Mouse (Mus musculus) neural tube, embryonic 11.5 days (tissue): ENCODE measurements around the gene Uts2b. TPM values are rescaled to one million over a fixed set of nuclear protein-coding genes. Genes with fewer than 3 reads are reported as not detected.
"Not testable (repeated sequence)": the region's sequence is repeated elsewhere in the genome, so short reads cannot be mapped to it uniquely, and the experiment has no call there.

ENCODE experiments used
- ATAC-seq: fragments of 200-750 bp; cut with Nextera tagmentation; 2 replicates; pipeline ENCODE4 v1.8.0; 2017; ENCODE audit warnings: moderate number of reproducible peaks, mild to moderate bottlenecking, moderate TSS enrichment, moderate library complexity; ENCODE audit not compliant: insufficient read depth, low FRiP score, low TSS enrichment
- DNase-seq: peaks from one replicate; pipeline ENCODE4 v3.0.0-alpha.2; 2015; ENCODE audit warnings: low spot score
- H3K27ac ChIP-seq: fragments of 300-500 bp; sonication (generic); 2 replicates; pipeline ENCODE4 v1.5.1; 2014; ENCODE audit warnings: low read depth, mild to moderate bottlenecking, low read length
- H3K27me3 ChIP-seq: fragments of 300-500 bp; sonication (generic); 2 replicates; pipeline ENCODE4 v1.6.1; 2014; ENCODE audit warnings: mild to moderate bottlenecking, low read length, mixed read lengths; ENCODE audit not compliant: control insufficient read depth, insufficient read depth
- H3K36me3 ChIP-seq: fragments of 300-500 bp; sonication (generic); 2 replicates; pipeline ENCODE4 v1.6.1; 2014; ENCODE audit warnings: mild to moderate bottlenecking, low read length, moderate library complexity, mixed read lengths; ENCODE audit not compliant: control insufficient read depth, insufficient read depth
- H3K4me1 ChIP-seq: fragments of 300-500 bp; sonication (generic); 2 replicates; pipeline ENCODE4 v1.6.1; 2014; ENCODE audit warnings: low read length, mixed read lengths; ENCODE audit not compliant: control insufficient read depth, insufficient read depth
- H3K4me2 ChIP-seq: fragments of 300-500 bp; sonication (generic); 2 replicates; pipeline ENCODE4 v1.6.1; 2014; ENCODE audit warnings: low read depth, mild to moderate bottlenecking, moderate library complexity
- H3K4me3 ChIP-seq: fragments of 300-500 bp; sonication (generic); 2 replicates; pipeline ENCODE4 v1.5.1; 2014; ENCODE audit warnings: low read depth, low read length
- H3K9ac ChIP-seq: fragments of 300-500 bp; sonication (generic); 2 replicates; pipeline ENCODE4 v1.6.1; 2014; ENCODE audit warnings: mild to moderate bottlenecking, low read length
- H3K9me3 ChIP-seq: fragments of 300-500 bp; sonication (generic); 2 replicates; pipeline ENCODE4 v1.6.1; 2016; ENCODE audit warnings: low read length; ENCODE audit not compliant: control insufficient read depth
- WGBS: fragments of 180-500 bp; shearing (Covaris S2); extraction: QIAGEN DNeasy Blood & Tissue Kit; methylation state at CpG from one replicate; pipeline ENCODE4 v1.1.7; 2014; 5-methylcytosine and 5-hydroxymethylcytosine counted together
- polyA plus RNA-seq: library from polyadenylated mRNA; unstranded; fragments of >200 nt; fragmentation: Nextera tagmentation; extraction: Ambion mirVana; gene quantifications from 2 replicates; pipeline ENCODE4 v1.2.1, GENCODE M21; 2014

Uts2b gene
- polyA plus RNA-seq, 1 experiment from 2014 or later = 10.7 TPM

DNA sequence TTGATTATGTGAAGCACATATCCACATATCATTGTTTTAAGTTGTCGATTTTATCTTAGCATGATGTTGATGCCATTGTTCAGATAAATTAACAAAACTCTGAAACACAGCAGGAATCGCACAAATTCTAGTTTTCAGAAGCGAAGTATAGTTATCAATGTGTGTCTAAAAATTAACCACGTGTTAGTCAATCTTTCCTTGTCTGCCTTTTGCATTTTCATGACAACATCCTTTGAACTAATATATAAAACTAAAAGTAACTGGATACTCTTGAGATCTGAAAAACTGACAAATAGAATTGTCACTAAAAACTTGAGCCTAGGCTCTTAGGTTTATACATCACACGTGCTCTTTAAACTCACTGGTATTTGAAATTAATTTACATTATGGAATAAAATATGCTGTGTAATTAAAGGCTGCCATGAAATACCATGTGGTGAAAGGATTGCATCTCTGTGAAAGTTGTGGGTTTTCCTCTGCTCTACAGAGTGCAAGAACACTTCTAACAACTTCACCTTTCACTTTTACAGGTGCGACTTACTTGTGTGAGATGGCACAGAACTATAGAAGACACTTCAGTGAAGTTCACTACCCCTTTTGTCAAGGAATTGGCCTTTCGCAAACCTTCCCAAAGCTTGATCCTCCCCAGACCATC lies 20.0 kb downstream of the Uts2b start:
- Histone ChIP-seq H3K27me3 (no peaks in the 10 kb centered on the region), H3K9me3 (no peaks in the 10 kb centered on the region), H3K4me3 (no peak overlapping the region), H3K4me1 (no peaks in the 10 kb centered on the region), H3K36me3 (no peaks in the 10 kb centered on the region), H3K9ac (no peak overlapping the region), H3K27ac (no peak overlapping the region), H3K4me2 (no peak overlapping the region)
- ATAC-seq (no peak), DNase-seq (no peak)
- WGBS = 89% methylated on average over 7 of the region's 7 CpGs

DNA sequence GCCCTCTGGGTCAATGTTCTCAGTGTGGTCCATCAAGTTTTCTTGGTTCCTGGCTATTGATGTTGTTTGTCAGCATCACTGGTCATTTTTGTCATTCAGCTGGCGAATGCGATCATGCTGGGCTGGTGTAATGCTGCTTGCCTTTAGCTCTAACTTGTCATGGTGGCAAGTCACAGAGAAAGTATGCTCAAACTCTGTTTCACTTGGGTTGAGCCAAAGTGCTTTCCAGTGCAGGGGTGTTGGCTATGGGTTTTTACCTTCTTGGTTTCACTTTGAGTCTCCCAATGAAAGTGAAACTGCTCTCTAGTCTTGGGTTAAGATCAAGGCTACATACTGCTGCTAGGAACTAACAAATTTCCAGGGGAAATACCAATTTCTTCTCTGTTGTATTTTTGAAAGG lies 20.8 kb downstream of the Uts2b start:
- no peak for ATAC-seq
- Histone ChIP-seq H3K4me2 (no peak overlapping the region), H3K9ac (no peak overlapping the region), H3K27ac (no peak overlapping the region), H3K36me3 (no peaks in the 10 kb centered on the region), H3K27me3 (no peaks in the 10 kb centered on the region), H3K4me1 (no peaks in the 10 kb centered on the region), H3K4me3 (no peak overlapping the region), H3K9me3 (no peaks in the 10 kb centered on the region)
- DNase-seq = no peak
- 94% methylated on average over 2 of the region's 2 CpGs for WGBS

GRCm38 (mm10) chr16:27348359-27348758 lies 21.7 kb downstream of the Uts2b start:
- Histone ChIP-seq H3K4me1 (no peaks in the 10 kb centered on the region), H3K4me3 (no peak overlapping the region), H3K27me3 (no peaks in the 10 kb centered on the region), H3K4me2 (no peak overlapping the region), H3K9me3 (no peaks in the 10 kb centered on the region), H3K9ac (no peak overlapping the region), H3K27ac (no peak overlapping the region), H3K36me3 (no peaks in the 10 kb centered on the region)
- DNase-seq (no peak), ATAC-seq (no peak)
- 84% methylated on average over 1 of the region's 1 CpGs for WGBS

DNA sequence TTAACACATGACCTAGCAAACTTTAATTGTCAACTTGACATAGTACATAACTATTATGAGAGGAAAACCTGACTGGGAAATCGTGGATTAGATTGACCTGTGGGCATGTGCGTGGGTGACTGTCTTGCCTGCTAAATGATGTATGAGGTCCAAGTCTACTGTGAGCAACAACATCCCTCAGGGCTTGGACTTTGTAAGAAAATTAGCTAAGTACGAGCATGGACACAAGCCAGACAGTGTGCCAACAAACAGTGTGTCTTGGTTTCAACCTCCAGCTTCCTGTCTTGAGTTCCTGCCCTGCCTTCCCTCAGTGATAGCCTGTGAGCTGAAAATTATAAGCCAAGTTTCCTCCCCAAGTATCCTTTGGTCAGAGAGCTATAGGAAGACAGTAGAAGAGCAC lies 22.5 kb downstream of the Uts2b start:
- Histone ChIP-seq H3K9me3 (no peaks in the 10 kb centered on the region), H3K4me2 (no peak overlapping the region), H3K27ac (no peak overlapping the region), H3K9ac (no peak overlapping the region), H3K4me3 (no peak overlapping the region), H3K27me3 (no peaks in the 10 kb centered on the region), H3K4me1 (no peaks in the 10 kb centered on the region), H3K36me3 (no peaks in the 10 kb centered on the region)
- 86% methylated on average over 3 of the region's 3 CpGs for WGBS
- no peak for DNase-seq
- ATAC-seq = no peak

GRCm38 (mm10) chr16:27326463-27326862 lies 43.6 kb downstream of the Uts2b start:
- no peak overlapping the region for H3K27ac ChIP-seq
- H3K4me1 ChIP-seq = no peaks in the 10 kb centered on the region
- no peak overlapping the region for H3K4me2 ChIP-seq
- no peak for DNase-seq
- no peaks in the 10 kb centered on the region for H3K27me3 ChIP-seq
- no peak overlapping the region for H3K9ac ChIP-seq
- ATAC-seq = no peak
- no peak overlapping the region for H3K4me3 ChIP-seq
- no peaks in the 10 kb centered on the region for H3K36me3 ChIP-seq
- 93% methylated on average over 2 of the region's 2 CpGs for WGBS
- H3K9me3 ChIP-seq = no peaks in the 10 kb centered on the region

DNA sequence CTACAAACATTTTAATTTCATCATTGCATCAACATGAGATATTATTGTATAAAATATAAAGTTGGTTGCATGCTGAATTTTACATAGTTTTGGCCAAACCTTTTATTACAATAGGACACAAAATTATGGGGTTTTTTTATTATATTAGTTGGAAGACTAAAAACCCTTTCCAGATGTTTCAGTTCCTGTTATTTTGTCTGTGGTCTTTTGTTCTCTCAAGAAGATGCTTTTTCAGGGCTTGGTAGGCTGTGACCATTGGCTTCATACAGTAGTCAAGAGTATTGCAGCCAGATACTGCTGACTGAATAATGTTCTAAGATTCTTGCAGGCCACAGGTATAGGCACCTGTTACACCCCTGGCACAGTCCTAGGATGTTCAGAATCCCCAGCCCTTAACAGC lies 48.0 kb downstream of the Uts2b start:
- H3K9ac ChIP-seq = no peak overlapping the region
- ATAC-seq (no peak), DNase-seq (no peak)
- no peak overlapping the region for H3K4me3 ChIP-seq
- H3K27ac ChIP-seq = no peak overlapping the region
- no peaks in the 10 kb centered on the region for H3K27me3 ChIP-seq
- H3K4me2 ChIP-seq = no peak overlapping the region
- H3K36me3 ChIP-seq = no peaks in the 10 kb centered on the region
- H3K4me1 ChIP-seq = no peaks in the 10 kb centered on the region
- H3K9me3 ChIP-seq = no peaks in the 10 kb centered on the region

- Histone ChIP-seq H3K27me3 (no peaks in the 10 kb centered on the region), H3K4me2 (no peak overlapping the region), H3K27ac (no peak overlapping the region), H3K4me1 (no peaks in the 10 kb centered on the region), H3K9ac (no peak overlapping the region), H3K4me3 (no peak overlapping the region), H3K36me3 (no peaks in the 10 kb centered on the region), H3K9me3 (no peaks in the 10 kb centered on the region)
- DNase-seq = no peak
- WGBS = 88% methylated on average over 1 of the region's 1 CpGs
- ATAC-seq = no peak
These were observed 50.9 kb downstream of the Uts2b start for GRCm38 (mm10) chr16:27319099-27319498.

DNA sequence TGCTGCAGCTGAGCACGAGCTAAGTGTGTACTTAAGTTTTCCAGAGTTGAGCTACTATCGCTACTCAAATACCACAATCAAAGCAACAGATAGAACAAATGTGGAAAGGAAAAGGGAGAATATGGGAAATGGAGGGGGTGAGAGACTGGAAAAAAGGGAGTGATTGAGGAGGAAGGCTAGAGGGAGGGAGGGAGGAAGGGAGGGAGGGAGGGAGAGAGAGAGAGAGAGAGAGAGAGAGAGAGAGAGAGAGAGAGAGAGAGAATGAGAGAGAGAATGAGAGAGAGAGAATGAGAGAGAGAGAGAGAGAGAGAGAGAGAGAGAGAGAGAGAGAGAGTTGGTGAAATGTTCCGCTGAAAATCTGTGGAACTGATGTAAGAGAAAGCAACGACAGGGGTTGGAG lies 62.9 kb downstream of the Uts2b start, which contains the start of gene Ostn:
Gene Ostn, plus strand, starts transcription at position 301 of the 400 bp plus-strand sequence.
- ATAC-seq, H3K36me3 ChIP-seq: not testable (repeated sequence)
- 75% methylated on average over 4 of the region's 4 CpGs for WGBS

More for the DNA sequence above, 62.9 kb downstream of the Uts2b start, which contains the start of gene Ostn:
- DNase-seq, H3K9me3 ChIP-seq, H3K4me2 ChIP-seq, H3K27ac ChIP-seq, H3K27me3 ChIP-seq, H3K9ac ChIP-seq, H3K4me3 ChIP-seq, H3K4me1 ChIP-seq: not testable (repeated sequence)
